Mouse (Mus musculus) layer of hippocampus, adult 8-10 months (tissue): ENCODE results near the gene Litaf. TPM values are rescaled to one million over a fixed set of nuclear protein-coding genes. Genes with fewer than 3 reads are reported as not detected.

Experiments
- DNase-seq, 2 experiments: peaks; one replicate each; pipeline ENCODE4 v3.0.0; 2022; ENCODE audit warnings: low spot score in 2 of 2
- total RNA-seq, 4 experiments: library from RNA; stranded (reverse); gene quantifications; 2 replicates each; pipeline ENCODE4 v1.2.4; 2022

The Litaf gene
- 10 to 100 TPM; 12.2 to 37.8 (median 21.5) TPM for total RNA-seq

DNA sequence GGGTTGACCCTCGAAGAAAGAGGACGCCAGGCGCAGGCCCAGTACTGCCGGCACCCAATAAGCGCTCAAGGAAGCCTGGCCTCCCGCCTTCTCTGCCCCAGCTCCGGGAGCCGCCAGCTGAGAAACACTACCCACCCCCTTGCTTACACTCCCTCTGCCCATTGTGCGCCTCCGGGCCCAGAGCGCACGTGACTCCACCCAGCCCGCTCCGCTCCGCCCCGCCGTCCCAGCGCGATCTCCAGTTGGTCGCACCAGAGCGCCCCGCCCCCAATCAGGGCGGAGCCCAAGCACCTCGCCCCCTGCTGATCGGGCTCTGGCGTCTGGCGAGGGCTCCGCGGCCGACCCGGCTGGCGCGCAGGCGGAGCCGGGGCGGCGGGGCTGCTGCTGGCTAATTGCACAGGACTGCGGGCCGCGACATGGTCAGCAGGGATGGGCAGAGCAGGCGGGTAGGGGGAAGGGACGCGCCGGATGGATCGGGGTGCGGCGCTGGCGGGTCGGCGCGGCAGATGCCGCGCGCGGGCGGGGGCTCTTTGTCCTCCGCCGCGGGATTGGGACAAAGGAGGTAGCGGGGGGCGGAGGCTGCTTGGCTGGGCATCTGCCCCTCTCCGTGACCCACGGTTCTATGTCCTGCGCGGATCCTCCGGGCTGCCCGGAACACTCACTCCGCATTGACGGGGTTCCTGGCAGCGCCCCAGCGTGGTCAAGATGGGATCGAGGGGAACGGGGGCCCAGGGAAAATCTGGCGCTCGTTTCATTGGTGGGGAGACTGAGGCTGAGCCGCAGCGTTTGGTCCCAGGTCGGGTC is at the start of gene Litaf:
Gene Litaf, minus strand, starts transcription at position 129 of the 804 bp plus-strand sequence.
- peak; percentile 96 for DNase-seq

DNA sequence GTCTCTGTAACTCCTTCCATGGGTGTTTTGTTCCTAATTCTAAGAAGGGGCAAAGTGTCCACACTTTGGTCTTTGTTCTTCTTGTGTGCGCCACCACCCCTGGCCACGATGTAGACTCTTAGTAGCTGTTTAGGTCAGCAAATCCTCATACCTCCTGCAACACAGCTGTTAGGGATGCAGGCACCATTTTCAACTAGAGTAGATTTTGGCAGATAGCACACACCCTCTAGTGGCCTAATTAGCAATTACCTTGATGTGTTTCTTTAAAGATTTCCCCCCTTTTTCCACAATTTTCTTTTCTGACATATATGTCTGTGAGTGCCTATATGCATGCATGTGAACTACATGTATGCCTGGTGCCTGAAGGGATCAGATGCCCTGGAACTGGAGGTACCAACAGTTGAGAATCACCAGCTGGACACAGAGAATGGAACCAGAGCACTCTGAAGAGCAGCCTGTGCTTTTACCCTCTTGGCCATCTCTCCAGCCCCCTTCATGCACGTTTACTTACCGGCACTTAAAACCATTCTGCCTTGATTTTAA is 43.3 kb upstream of the Litaf start:
- no peak for DNase-seq

DNA sequence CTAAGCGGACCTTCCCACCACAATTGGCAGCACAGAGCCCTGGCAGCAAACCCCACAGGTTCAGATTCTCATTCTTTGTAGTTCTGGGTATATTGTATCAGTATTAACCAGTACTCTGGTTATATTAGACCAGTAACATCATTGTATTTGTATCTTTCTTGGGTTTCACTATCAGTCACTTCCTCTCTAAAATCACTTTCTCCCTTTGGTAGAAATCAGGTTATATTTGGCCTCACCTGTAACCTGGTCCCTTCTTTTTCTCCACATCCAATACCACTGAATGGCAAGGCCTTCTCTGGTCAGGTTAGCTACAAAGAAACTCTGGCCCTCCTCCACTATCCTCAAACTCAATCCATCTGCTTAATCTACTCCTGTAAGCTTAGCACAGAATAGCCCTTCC is 38.9 kb upstream of the Litaf start:
- no peak for DNase-seq

DNA sequence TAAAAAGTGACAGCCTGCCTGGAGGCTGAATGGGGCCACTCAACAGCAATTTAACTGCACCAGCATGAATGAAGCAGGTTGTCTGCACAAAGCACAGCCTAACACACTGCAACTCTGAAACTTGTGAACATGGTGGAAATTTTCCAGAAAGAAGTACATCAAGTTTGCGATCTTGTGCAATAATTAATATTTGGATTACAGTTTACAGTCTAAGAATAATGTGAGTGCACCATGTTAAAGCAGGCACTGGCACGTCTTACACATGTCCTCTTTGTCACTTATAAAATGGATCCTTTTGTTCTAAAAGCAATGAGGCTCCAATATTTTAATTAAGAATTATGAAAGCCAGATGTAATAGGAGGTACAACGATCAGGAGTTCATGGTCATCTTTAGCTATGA is 31.3 kb upstream of the Litaf start:
- DNase-seq, result no peak

DNA sequence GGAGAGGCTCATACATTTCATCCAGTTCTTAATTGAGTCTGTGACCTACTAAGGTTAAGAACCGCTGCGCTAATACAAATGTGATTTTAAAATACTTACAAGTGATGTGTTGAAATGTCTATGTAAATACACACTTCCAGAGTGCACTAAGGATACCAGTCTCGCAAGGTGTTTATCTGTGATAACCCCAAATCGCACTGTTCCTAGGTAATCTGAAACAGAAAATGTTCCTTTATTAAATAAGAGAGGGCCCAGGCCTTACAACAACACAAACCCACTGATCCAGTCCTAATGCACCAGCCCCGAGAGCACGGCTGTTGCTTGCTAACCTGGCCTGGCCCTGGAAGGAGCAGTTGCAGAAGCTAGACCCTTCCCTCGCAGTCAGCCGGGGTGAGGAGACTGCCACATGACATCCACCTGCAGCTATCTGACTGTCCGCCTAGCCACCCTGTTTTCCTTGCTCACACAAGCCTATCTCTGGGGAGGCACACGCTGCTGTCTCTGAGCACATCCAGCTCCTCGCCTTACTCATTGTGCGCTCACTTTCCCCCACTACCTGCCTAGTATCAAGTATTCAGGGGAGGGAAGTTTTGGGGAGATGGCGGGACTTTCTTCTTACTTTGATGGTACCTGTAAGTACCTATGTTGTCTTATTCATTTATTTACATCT is 27.9 kb upstream of the Litaf start:
- no peak for DNase-seq

DNA sequence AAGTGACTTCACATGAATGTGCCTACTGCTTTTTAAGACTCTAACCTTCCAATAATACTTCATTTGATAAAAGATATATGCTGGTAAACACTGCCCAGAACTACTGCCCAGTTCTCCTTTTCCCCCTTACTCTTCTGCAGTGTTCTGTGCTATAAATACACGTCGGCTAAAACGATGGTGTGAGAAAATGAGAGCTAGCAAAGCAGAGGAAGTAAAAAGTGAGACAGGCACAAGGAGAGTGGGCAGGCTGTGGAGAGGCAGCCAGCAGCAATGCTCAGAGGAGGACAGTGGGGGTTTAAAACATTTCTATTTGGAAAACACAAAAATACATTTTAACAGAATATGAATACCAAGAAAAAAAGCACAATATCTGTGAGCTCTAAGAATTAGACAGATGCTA is 26.6 kb upstream of the Litaf start:
- no peak for DNase-seq

DNA sequence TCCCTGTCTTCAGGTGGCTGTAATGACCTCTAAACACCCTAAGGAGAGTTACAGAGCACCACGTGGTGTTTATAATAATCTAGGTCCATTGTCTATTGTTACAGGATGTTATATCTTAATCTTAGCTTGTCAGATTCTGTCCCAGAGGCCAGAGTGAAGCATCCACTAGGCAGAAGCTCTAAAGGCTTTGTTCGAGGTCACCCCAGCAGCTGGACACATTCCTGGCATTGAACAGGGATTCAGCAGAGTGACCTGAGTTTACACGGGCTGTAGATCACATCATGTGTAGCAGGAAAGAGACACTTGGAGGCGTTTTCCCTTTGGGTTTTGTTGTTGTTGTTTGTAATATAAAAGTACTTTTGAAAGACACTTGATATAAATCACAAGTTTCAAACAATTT is 26.1 kb upstream of the Litaf start:
- DNase-seq, result no peak

DNA sequence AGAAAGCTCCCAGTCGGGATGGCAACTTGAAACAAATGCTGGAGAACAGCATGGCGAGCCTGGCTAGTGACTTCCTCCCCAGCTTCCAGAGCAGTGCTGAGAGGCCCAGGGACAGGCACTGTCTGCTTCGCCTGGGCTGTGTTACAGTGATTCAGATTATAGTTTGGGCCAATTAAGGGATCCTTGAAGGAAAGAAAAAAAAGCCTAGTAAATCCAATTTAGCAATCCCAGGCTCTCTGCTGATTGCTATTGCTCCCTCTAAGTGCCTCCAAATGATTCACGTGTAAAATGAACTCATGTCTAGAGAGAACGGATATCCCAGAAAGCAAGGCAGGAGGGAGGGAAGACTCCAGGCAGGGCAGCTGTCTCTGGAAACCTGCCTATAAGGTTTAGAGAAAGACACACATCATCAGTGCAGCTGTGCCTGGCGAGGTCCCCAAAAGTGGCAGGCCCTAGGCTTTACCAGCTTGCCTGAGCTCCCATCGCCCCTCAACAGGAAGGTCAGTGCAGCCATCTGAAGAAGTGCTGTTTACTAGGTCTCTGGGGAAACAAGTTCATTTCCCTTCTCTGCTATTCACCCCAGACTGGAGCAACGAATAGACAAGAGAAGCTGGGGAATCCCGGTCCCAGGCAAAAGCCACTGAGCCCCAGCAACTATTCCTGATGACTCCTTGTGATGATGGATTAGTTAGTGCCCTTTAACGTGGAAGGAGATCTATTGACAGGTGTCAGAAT is 25.0 kb upstream of the Litaf start:
- no peak for DNase-seq

DNA sequence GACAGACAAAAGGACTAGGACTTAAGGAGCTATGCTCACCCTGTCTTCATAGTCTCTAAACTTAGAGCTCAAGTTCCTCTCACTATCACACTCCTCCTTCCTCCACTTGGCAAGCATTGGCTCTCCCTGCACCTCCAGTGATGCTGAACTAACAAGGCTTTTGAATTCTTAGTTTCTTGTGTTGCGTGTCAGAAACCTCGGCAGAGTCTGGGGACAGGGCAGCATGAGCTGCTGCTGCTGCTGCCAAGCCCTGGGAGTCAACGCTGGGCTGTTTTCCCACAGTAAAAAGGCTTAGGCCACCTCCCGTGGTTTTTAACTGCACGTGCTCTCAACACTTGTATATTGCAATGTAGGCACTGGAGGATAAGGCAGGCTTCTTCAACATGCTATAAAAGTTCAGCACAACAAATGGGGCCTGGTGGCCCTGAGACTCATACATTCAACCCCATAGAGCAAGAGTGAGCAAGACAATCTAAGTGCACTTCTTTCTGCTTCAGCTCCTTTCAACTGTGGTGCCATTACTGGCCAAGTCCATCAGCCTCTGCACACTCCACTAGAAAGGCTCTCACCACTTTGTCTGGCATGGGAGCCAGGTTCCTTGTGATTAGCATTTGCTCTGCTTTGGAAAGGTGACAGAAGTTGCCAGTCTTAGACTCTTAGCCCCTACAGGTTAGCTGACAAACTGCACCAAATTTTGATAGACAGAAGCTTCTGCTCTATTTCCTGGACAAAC is 21.1 kb upstream of the Litaf start:
- peak in 1 of 2 experiments; percentile 36 for DNase-seq

DNA sequence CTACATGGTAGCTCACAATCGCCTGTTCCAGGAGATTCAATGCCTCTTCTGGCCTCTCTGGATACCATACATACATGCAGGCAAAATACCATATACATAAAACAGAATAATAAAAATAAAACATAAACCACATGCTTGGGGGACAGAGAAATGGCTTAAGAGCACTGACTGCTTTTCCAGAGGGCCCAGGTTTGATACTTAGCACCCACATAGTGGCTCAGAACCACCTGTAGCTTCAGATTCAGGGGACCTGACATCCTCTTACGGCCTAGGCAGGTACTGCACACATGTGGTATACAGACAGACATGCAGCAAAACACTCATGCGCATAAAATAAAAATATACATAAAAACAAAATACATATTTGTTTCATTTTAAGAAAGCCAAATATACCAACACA is 20.3 kb upstream of the Litaf start:
- no peak for DNase-seq

DNA sequence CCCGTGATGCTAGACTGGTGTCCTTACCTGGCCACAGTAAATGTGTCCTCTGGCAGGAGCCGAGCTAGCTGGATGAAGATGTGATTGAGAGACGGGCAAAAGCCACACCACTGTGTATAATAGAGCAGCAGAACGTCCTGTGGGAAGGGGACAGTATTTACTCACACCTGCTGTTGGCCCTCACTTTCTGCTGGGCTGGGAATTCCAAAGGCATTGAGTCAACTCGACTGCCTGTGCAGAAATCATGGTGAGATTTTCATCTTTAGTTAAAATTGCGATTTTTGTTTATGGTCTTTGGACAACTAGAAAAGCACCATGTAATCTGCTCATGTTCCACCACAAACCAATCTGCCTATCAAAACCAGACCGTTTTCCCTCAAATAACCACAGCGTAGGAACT is 18.2 kb upstream of the Litaf start:
- no peak for DNase-seq

DNA sequence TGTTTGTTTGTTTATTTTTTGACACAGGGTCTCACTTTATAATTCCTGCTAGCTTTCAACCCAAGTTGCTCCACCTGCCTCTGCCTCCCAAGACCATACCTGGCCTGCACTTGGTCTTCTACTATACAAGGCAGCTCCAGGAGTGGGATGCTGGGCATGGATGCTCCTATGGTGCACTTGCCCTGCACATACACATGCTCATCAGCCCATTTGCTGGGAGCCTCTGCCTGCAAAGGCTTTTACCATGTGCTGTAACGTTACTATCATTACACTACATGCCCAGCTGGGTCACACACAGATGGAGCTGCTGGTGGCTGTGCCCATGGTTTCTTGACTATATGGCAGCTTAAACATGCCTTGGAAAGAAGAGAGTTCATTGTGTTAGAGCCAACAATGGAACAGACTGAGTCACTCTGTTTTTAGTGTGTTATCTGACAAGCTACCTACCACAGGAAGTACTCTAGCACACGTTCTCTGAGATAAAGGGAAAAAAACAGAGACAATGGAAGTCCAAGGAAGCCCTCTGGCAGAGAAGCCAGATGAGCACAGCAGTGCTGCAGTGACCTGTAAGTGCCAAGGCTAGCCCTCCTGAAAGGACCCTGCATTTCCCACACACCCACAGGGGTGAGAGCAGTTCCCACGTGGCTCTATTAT is 12.4 kb upstream of the Litaf start:
- DNase-seq, result no peak

DNA sequence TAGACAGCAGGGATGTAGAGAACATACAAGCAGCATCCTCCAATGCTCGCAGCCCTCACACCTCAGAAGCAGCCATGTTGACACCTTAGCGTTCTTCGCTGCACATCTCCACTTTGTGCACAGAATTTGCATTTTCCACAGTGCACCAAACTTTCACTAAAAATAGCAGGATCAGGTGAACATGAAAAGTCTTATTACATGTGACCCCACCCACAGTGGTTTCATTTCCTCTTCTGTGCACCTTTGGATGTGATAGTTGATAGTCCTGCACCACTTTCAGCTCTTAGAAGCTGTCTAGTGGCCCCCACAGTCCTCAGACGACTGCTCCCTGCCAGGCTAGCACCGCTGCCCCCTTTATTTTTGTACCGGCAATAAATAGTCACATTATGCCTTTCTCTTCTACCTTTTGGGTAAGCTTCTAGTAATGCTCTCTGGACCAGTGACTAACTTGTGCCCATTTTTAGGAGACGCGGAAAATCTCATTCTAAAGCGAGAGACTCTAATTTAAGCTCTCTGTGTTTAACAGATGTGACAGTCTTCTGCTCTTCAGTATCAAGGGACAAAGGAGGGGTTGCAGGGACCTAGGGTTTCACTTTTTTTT is 11.7 kb upstream of the Litaf start:
- DNase-seq, result no peak

DNA sequence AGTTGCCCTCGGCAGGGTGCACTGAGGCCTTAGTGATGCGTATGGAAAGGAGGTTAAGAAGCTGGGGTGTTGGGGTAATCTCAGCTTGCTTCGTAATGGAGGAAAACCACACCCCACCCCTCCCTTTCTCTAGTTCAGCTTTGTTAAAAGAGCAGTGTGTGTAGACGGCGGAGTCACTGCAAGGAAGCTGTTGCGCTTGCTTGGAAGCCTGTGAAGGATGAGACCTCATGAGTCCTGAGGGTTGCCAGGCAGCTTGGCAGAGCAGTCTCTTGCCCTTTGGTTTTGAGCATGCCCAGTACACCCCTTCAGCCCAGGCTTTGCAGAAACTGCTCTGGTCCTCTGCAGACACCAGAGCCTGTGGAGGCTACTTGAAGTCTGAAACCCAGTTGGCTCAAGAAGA is 7.1 kb upstream of the Litaf start:
- no peak for DNase-seq

DNA sequence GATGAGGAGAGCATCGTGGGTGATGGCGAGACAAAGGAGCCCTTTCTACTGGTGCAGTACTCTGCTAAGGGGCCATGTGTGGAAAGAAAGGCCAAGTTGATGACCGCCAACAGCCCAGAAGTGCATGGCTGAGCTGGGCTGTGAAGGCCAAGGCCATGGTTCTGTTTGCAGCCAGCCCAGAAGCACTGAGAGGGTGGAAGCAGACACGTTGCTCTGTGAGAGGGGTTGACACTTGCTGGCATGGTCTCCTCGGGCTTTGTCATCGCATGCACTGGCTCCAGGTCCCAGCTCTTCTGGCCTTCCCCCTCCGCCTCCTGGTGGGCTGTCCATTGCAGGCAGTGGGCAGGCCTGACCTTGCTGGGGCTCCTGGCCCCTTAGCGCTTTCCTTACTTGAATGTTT is 6.5 kb upstream of the Litaf start:
- no peak for DNase-seq

DNA sequence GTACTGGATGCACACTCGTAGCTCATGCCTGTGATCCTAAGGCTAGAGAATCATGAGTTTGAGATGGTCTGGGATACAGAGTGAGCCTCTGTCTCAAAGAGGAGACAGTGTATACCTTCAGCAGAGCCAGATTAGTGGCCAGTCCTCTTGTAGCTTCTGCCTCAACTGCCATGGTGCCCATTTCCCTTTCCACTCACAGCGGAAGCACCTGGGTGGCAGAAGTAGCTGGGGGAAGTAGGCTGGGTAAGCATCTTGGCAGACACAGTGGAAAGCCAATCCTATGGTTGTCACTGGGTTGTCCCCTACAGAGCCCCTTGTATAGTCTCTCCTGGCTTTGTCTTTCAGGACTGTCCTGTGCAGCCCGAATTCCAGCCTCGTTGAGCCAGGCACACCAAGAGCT is 5.9 kb upstream of the Litaf start:
- no peak for DNase-seq

DNA sequence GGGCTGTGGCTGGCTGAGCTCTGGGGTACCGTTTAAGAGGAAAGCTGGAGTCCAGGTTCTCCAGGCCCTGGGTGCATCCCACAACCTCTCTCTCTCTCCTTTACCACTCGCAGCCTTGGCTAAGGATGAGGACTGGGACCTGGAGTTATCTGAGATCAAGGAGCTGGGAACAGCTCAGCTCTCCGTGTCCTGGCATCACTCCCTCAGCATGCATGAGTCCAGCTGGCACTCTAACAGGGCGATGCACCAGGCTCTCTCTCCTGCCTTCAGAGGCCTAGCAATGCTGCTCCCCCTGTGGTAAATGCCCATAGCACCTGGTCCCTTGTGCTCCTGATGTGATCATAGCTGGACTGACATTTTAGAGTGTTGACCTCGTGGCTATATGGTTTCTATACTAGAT is 5.2 kb upstream of the Litaf start:
- DNase-seq, result no peak

DNA sequence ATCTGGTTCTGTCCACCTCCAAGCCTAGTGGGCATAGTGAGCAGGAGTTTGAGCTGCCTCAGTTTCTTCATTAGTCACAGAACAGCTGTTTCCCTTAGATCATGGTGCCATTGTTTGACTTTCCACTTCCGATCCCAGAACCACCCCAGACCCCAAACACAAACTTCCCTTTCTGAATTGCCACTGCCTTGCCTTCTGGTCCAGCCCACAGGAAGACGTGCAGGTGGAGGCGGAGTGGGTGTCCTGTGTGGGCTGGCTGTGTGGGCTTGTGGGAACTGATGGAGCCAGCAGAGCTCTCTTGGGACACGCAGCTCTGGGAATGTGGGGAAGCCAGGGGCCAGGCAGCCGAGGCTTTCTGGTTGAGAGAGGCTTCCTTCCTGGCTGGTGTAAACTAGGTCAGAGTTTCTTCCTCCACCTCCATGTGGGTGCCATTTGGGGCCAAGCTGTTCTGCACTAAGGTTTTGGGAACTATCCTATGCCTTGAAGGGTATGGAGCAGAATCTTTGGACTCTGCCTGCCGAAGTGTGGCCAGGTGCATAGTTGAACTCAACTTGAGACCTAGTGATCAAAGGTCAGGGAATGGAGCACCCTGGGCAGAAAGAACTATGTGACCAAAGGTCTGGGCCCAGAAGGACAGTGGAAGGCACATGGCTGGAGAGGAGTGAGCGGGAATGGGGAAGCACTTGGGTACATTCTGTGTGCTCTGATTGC is 3.9 kb upstream of the Litaf start:
- no peak for DNase-seq

DNA sequence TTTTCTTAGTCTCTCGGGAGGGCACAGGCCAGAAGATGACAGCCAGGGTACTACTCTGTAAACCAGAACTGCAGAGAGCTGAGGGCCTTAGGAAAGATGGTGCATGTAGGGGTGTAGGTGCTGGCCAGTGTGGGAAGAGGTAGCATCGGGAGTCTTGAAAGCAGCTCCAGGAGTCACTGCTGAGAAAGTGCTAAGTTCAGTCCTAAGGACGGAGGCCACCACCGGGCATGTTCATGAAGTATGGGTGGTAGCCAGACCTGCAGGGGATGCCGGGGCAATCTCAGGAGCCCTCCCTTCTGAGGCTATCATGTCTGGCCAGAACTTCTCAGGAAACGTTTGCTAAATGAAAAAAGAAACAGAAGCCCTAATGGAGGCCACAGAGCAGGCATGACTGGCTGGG is 3.3 kb upstream of the Litaf start:
- no peak for DNase-seq

DNA sequence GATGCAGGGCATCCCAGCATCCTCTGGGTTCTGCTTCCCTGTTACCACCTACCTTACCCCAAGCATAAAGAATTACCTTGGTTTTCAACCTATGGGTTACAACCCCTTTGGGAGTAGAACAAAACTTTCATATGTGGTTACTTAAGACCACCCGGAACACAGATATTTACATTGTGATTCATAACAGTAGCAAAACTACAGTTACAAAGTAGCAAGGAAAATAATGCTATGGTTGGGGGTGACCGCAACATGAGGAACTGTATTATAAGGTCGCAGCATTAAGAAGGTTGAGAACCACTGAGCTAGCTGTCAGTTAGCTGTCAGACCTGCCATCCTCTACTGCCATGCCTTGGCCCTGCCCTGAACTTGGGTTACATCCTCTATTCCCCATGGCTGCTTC is 2.7 kb upstream of the Litaf start:
- DNase-seq, result no peak
